Mouse (Mus musculus) ES-CJ7 (cell line): Measurements from ENCODE around the gene Sept9.

ENCODE experiments used
- DNase-seq: peaks from one replicate; pipeline ENCODE4 v3.0.0; 2011; ENCODE audit warnings: low read depth, low spot score

Sept9 gene

DNA sequence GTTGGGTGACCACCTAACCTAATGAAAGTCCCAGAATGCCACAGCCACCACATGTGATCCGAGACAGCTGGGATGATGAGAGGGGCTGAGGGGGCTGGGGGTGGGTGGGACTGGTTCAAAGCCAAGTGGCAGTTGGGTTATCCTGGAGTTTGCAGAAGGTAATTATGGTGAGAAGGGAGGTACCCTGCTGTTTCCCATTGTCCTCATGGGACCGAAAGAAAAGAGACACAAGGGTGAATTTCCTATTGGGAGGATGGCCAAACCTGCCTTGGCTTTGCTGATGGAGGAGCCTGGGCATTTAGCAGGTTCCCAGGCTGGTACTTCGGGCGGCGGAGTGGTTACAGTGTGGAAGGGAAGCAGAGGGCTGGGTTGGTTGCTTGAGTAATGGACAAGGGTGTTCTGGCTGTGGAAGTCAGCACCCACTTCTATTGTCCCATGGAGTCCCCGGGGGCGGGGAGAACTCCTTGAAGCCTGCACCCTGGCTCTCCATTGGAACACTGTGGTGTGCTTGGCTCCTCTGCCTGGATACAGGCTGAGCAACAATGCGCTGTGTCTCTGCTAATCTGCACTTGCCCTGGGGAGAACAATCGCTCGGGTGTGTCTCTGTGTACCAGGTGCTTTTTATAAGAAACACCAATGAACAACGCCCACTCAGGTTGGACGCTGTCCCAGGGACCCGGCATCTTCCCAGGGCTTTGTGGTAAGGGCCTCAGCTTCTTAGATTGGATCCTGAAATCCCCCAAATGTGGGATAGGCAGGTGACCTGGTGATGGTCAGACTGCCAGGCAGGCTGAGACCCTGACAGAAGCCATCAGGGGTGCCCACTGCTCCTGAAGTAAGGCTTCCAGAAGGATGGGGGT is 64.9 kb downstream of the Sept9 start:
- DNase-seq = peak; percentile 59

- DNase-seq = peak; percentile 74
These were observed 66.0 kb downstream of the Sept9 start for GRCm38 (mm10) chr11:117265270-117265980.

- peak; percentile 63 for DNase-seq
These were observed 66.8 kb downstream of the Sept9 start for GRCm38 (mm10) chr11:117265981-117266905.

DNA sequence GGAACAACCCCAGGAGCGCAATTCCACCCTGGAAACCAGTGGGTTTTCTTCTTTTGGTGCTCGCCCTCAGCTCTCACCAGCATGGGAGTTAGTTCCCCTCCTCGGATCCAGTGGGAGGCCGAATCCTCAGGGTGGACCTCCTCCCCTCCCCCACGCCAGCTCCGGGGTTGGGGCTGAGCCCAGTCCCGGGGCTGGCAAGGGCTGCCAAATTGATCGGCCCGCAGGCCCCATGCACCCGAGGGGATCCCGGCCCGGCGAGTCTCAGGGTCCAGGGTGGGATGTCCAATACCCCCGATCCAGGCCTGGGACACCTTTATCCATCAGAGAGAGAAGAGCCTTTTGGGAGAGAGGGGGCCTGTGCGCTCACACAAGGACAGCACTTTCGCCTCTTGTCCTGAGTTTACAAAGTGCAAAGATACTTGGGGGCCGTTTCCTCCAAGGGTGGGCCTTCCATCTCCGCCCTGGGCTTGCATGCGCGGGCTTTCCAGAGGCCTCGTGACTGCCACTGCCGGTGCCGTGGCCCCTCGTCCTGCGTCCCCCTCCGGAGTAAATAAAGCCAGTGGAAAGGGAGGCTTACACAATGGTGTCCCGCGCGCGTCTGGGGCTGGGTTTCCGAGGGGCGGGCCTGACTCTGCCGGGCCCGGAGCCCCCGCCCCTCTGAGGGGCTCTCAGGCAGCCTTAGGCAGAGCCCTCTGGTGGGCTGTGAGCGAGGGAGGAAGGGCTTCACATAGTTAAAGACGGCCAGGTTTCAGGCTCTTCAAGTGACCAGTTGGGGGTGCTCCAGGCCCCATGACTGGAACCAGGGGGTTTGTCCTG is 67.7 kb downstream of the Sept9 start:
- peak; percentile 82 for DNase-seq

- no peak for DNase-seq
These were observed 68.4 kb downstream of the Sept9 start for GRCm38 (mm10) chr11:117267828-117268227.

DNA sequence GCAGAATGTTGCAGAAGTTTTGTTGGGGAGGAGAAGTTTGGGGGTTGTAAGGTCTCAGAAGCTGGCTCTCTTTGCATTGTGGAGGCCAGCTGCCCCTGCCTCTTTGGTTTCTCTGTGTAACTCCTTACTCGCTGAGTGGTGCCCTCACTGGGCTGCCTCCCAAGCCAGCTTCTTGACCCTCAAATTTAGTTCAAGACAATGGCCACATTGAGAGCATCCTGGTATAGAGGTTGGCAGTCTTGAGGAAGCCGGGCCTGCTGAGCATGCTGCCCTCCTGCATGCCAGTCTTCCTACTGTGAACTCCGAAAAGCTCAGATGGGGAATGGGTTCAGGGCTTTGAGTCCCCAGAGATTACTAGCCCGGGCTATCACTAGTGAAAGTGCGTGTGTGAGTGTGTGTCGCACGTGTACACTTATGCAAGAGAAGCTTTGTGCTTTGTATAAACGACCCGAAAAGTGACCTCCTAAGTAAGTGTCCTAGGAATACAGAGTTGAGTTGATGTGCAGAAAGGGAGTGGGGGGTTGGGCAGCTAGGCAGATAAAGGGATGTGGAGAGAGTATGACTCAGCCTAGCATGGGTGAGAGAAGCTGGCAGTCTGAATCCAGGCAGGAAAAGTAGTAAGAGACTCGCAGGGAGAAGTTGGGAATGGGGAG is 69.0 kb downstream of the Sept9 start:
- DNase-seq = no peak

DNA sequence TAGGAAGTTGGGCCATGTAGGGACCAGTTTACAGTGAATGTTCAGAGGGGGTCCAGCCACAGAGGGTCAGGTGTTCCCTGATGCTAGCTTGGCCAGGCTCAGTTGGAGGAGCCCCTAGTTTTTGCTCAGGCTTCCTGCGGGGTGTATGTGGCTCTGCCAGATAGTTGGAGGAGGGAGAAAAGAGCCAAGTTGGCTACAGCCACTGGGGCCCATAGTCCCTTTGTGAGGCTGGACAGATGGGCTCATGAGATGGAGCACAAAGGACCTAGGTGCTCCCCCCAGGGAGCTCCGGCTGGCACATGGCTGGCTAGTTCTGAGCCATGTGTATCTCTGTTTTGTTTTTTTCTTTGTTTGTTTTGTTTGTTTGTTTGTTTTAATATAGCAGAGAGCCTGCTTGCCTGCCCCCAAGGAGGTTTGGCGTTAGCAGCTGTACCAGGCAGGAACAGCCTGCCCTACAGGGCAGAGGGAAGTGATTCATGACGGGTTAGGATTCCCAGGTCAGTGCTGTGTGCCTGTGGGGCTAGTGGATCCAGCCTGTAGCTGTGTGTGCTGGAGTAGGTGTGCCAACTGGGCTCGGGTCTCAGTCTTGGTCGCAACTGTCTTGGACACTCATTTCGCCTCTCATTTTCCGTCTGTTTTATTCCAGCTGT is 69.7 kb downstream of the Sept9 start:
- DNase-seq = no peak

GRCm38 (mm10) chr11:117269946-117270345 is 70.5 kb downstream of the Sept9 start:
- no peak for DNase-seq

GRCm38 (mm10) chr11:117274973-117275372 is 75.5 kb downstream of the Sept9 start:
- no peak for DNase-seq

DNA sequence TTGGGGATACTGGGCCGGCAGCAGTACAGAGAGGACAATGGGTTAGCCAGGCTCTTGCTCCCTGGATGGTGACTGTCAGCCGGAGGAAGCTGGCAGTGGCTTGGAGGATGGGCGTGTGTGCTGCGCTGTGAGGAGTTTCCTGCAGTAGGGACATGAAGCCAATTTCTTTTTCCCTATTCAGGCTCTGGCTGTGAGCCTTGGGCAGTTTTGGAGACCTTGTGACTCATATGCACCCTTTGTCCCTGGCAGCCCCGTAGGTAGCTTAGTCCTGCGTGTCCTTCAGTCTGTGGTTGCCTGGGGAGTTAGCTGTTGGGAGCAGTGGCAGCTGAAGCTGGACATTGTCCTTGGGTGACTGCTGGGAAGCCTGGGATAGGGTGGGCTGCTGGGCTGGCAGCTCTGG is 76.5 kb downstream of the Sept9 start:
- DNase-seq = no peak

- DNase-seq = no peak
These were observed 77.5 kb downstream of the Sept9 start for GRCm38 (mm10) chr11:117276946-117277345.

DNA sequence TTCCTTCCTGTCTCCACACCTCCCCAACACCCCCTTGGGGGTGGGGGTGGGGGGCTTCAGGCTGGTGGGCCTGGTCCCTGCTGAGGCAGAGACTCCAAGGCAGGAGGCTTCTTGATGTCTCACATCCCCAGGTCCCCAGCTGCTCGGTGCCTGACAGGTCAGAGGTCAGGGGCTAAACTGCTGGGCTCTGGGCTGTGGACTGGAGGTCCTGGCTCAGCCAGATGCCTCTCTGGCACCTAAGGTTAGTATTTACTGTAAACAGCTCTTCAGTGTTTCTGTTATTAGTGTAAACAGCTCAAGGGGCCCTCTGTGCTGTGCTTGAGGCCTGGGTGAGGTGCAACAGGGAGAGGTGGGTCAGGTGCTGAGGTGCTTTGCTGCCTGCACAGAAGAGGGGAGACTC is 78.7 kb downstream of the Sept9 start:
- no peak for DNase-seq

GRCm38 (mm10) chr11:117278514-117278913 is 79.1 kb downstream of the Sept9 start:
- no peak for DNase-seq

- no peak for DNase-seq
These were observed 80.5 kb downstream of the Sept9 start for GRCm38 (mm10) chr11:117279993-117280392.

GRCm38 (mm10) chr11:117283048-117283888 is 83.8 kb downstream of the Sept9 start:
- DNase-seq = no peak

- DNase-seq = no peak
These were observed 84.5 kb downstream of the Sept9 start for GRCm38 (mm10) chr11:117283889-117284450.

DNA sequence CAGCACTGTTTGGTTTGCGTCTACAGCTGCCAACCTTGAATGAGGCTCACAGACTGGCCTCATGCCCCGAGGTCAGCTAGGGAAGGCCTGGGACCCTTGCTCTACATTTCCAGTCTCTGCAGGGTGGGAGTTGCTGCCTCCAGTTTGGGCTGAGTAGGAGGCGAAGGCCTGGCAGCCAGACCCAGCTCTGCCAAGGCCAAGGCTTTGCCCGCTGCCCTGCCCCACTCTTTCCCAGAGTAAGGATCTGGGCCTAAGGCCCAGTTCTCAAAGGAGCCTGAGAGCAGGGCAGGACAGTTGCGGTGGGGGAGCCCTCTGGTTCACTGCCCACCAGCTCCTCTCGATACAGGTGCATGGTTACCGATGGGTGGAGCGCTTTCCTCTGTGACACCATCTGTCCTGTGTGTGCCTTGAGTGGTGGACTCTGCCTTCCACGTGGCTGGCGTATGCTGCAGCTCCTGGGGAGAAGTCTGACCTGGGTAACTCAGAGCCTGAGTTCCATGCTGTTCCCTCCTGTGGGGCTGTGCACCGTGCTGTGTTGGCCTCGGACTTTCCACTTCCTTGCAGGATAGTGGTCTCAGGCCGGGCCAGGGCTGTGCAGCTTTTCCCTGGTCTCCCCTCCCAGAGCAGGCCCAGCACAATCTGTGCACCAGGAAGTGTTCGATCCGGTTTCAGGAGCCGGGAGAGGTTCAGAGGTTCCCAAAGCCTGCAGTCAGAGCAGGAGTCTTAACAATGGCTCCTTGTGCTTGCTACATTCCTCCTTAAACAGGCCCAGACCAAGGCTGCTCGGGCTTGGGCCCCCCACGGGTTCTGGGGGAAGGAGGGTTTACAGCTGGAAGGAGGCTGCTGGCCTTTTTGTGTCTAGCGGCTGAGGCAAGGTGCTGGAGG is 85.5 kb downstream of the Sept9 start:
- no peak for DNase-seq

GRCm38 (mm10) chr11:117285606-117285931 is 86.1 kb downstream of the Sept9 start:
- DNase-seq = peak; percentile 50
